Mouse (Mus musculus) hindbrain, embryonic 10.5 days (tissue): ENCODE results near the gene Cnot1. TPM values are rescaled to one million over a fixed set of nuclear protein-coding genes. Genes with fewer than 3 reads are reported as not detected.
A peak's percentile ranks its signal among the peaks of the same experiment; 100 is the strongest.
"Not testable (repeated sequence)": the region's sequence is repeated elsewhere in the genome, so short reads cannot be mapped to it uniquely, and the experiment has no call there.

Source experiments
- DNase-seq: peaks from one replicate; pipeline ENCODE4 v3.0.0-alpha.2; 2017; ENCODE audit warnings: low spot score
- H3K27ac ChIP-seq: fragments of 300-500 bp; sonication (generic); 2 replicates; pipeline ENCODE4 v1.5.1; 2016; ENCODE audit warnings: mild to moderate bottlenecking, moderate library complexity
- H3K27me3 ChIP-seq: fragments of 300-500 bp; sonication (generic); 2 replicates; pipeline ENCODE4 v1.6.1; 2016; ENCODE audit warnings: mild to moderate bottlenecking; ENCODE audit not compliant: poor library complexity, insufficient read depth, severe bottlenecking
- H3K36me3 ChIP-seq: fragments of 300-500 bp; sonication (generic); 2 replicates; pipeline ENCODE4 v1.6.1; 2016; ENCODE audit warnings: mild to moderate bottlenecking, moderate library complexity
- H3K4me1 ChIP-seq: fragments of 300-500 bp; sonication (generic); replicated peaks from 2 replicates; pipeline ENCODE4 v1.6.1; 2016; ENCODE audit warnings: mild to moderate bottlenecking
- H3K4me3 ChIP-seq: fragments of 300-500 bp; sonication (generic); 2 replicates; pipeline ENCODE4 v1.5.1; 2016; ENCODE audit warnings: mild to moderate bottlenecking, moderate library complexity
- H3K9me3 ChIP-seq: fragments of 300-500 bp; sonication (generic); 2 replicates; pipeline ENCODE4 v1.6.1; 2016; ENCODE audit warnings: mild to moderate bottlenecking, moderate library complexity
- WGBS: fragments of 180-500 bp; shearing (Covaris S2); methylation state at CpG from one replicate; pipeline ENCODE4 v1.1.7; 2016; 5-methylcytosine and 5-hydroxymethylcytosine counted together
- polyA plus RNA-seq: library from polyadenylated mRNA; unstranded; fragments of >200 nt; fragmentation: Nextera tagmentation; extraction: Ambion mirVana; gene quantifications from 2 replicates; pipeline ENCODE4 v1.2.1, GENCODE M21; 2016

The Cnot1 gene
- polyA plus RNA-seq, 1 experiment from 2014 or later, result 77.3 TPM

GRCm38 (mm10) chr8:95807861-95808260, 597 bp upstream of the Cnot1 start:
- Histone ChIP-seq H3K27me3 (no peaks in the 10 kb centered on the region), H3K36me3 (peaks cover 19% of the 10 kb centered on the region), H3K27ac (peak overlapping the region; percentile 98), H3K4me3 (peak overlapping the region; percentile 100), H3K4me1 (peaks cover 23% of the 10 kb centered on the region), H3K9me3 (no peaks in the 10 kb centered on the region)
- peak; percentile 92 for DNase-seq
- under 1% methylated on average over 20 of the region's 20 CpGs for WGBS

- Histone ChIP-seq H3K4me3 (peak overlapping the region; percentile 100), H3K27me3 (no peaks in the 10 kb centered on the region), H3K36me3 (peaks cover 31% of the 10 kb centered on the region), H3K9me3 (no peaks in the 10 kb centered on the region), H3K4me1 (peaks cover 23% of the 10 kb centered on the region), H3K27ac (peak overlapping the region; percentile 98)
- WGBS, result under 1% methylated on average over 69 of the region's 69 CpGs
- no peak for DNase-seq
These were observed 638 bp downstream of the Cnot1 start for GRCm38 (mm10) chr8:95806461-95807191.

DNA sequence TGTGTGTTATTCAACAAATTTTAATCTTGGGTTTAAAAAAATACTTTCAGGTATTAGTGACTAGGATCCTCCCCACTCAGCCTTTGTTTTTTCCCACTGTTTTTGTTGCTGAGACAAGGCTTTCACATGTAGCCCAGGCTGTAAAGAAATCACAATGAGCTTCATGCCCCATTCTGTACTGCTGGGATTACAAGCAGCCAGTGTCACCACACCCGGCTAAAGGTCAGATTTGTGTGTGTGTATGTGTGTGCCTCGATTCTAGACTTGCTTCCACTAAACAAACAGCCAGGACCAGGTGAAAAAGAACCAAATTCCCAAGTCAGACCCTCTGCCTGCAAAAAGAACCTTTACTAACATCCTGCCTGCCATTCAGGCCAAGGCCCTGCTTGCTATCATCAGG, 1.8 kb downstream of the Cnot1 start:
- WGBS, result 69% methylated on average over 2 of the region's 2 CpGs
- no peaks in the 10 kb centered on the region for H3K27me3 ChIP-seq
- H3K9me3 ChIP-seq, result no peaks in the 10 kb centered on the region
- H3K36me3 ChIP-seq, result peaks cover 42% of the 10 kb centered on the region
- no peak overlapping the region for H3K27ac ChIP-seq
- peaks cover 23% of the 10 kb centered on the region for H3K4me1 ChIP-seq
- H3K4me3 ChIP-seq, result peak overlapping the region; percentile 100
- no peak for DNase-seq

- Histone ChIP-seq H3K4me3 (no peak overlapping the region), H3K27ac (no peak overlapping the region), H3K4me1 (peaks cover 19% of the 10 kb centered on the region), H3K9me3 (no peaks in the 10 kb centered on the region), H3K36me3 (peaks cover 74% of the 10 kb centered on the region), H3K27me3 (no peaks in the 10 kb centered on the region)
- WGBS, result 92% methylated on average over 8 of the region's 8 CpGs
- no peak for DNase-seq
These were observed 5.0 kb downstream of the Cnot1 start for GRCm38 (mm10) chr8:95802231-95802630.

GRCm38 (mm10) chr8:95801476-95802064, 5.7 kb downstream of the Cnot1 start:
- WGBS, result 81% methylated on average over 1 of the region's 1 CpGs
- no peaks in the 10 kb centered on the region for H3K9me3 ChIP-seq
- H3K4me3 ChIP-seq, result no peak overlapping the region
- H3K27me3 ChIP-seq, result no peaks in the 10 kb centered on the region
- peaks cover 19% of the 10 kb centered on the region for H3K4me1 ChIP-seq
- H3K27ac ChIP-seq, result no peak overlapping the region
- no peak for DNase-seq
- peaks cover 80% of the 10 kb centered on the region for H3K36me3 ChIP-seq

GRCm38 (mm10) chr8:95800353-95800752, 6.9 kb downstream of the Cnot1 start:
- Histone ChIP-seq H3K36me3 (peaks cover 92% of the 10 kb centered on the region), H3K27me3 (no peaks in the 10 kb centered on the region), H3K4me1 (peaks cover 9% of the 10 kb centered on the region), H3K27ac (no peak overlapping the region), H3K4me3 (no peak overlapping the region), H3K9me3 (no peaks in the 10 kb centered on the region)
- DNase-seq, result no peak
- WGBS, result 92% methylated on average over 3 of the region's 3 CpGs

GRCm38 (mm10) chr8:95799891-95800290, 7.4 kb downstream of the Cnot1 start:
- Histone ChIP-seq H3K4me1 (peaks cover 4% of the 10 kb centered on the region), H3K27ac (no peak overlapping the region), H3K4me3 (no peak overlapping the region), H3K27me3 (no peaks in the 10 kb centered on the region), H3K9me3 (no peaks in the 10 kb centered on the region), H3K36me3 (peaks cover 87% of the 10 kb centered on the region)
- WGBS, result 90% methylated on average over 1 of the region's 1 CpGs
- DNase-seq, result no peak

DNA sequence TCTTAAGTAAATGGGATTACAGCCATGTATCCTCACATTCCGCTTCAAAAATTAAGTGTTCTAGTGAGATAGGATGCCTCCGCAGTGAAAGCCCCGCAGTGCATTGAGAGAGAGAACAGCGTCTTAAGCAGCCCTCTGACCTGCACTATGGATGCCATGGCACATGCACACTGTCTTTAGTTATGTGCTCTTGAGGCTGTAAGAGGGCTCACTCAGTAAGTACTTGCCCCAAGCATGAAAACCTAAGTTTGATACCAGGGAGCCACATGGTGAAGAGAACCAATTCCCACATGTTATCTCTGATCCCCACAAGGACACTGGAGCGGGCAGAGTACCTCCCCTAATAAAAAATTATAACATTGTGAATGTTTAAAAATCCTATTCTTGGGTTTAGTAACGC, 8.1 kb downstream of the Cnot1 start:
- no peaks in the 10 kb centered on the region for H3K9me3 ChIP-seq
- H3K36me3 ChIP-seq, result peaks cover 82% of the 10 kb centered on the region
- no peaks in the 10 kb centered on the region for H3K4me1 ChIP-seq
- no peak overlapping the region for H3K4me3 ChIP-seq
- no peaks in the 10 kb centered on the region for H3K27me3 ChIP-seq
- no peak overlapping the region for H3K27ac ChIP-seq
- WGBS, result 98% methylated on average over 6 of the region's 6 CpGs
- DNase-seq, result no peak

GRCm38 (mm10) chr8:95795333-95796061, 11.8 kb downstream of the Cnot1 start:
- not testable (repeated sequence) for DNase-seq

DNA sequence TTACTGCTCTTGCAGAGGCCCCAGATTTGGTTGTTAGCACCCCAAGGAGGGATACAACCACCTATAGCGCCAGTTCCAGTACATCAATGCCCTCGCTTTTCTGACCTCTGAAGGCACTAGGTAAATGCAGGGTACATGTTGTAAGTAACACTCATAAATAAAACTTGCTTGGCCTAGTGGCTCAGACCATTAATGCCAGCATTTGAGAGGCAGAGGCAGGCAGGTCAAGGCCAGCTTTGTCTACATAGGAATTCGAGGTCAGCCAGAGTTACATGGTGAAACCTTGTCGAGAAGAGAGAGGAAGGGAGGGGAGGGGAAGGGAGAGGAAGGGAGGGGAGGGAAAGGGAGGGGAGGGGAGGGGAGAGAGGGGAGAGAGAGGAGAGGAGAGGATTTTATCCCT, 21.7 kb downstream of the Cnot1 start:
- Histone ChIP-seq H3K4me3 (no peak overlapping the region), H3K9me3 (no peaks in the 10 kb centered on the region), H3K4me1 (no peaks in the 10 kb centered on the region), H3K27me3 (no peaks in the 10 kb centered on the region), H3K27ac (no peak overlapping the region), H3K36me3 (peaks cover 100% of the 10 kb centered on the region)
- 95% methylated on average over 3 of the region's 4 CpGs for WGBS
- DNase-seq, result no peak

More at GRCm38 (mm10) chr8:95795333-95796061, 11.8 kb downstream of the Cnot1 start:
- not testable (repeated sequence) for H3K4me3 ChIP-seq, H3K27ac ChIP-seq, H3K4me1 ChIP-seq, H3K27me3 ChIP-seq, H3K9me3 ChIP-seq
- H3K36me3 ChIP-seq, result peaks cover 83% of the 10 kb centered on the region
- WGBS, result 92% methylated on average over 5 of the region's 5 CpGs

DNA sequence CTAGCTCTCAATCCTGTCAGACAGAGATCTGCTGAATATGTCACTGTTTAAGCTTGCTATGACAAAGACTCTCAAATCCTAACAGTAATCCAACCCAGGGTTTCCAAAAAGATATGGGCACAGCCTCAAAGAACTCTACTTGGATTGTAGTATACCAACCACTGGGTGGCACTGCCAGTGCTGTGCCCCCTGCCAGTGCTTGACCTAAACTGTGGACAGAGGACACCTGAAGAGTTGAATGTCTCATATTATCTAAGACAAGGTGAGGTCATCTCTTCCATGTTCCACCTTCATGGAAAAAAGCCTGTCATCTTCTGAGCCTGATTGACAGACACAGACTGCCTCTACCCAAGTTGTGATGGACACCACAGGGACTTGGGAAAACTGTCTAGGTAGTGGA, 24.6 kb downstream of the Cnot1 start:
- DNase-seq, result no peak
- Histone ChIP-seq H3K27me3 (no peaks in the 10 kb centered on the region), H3K4me3 (no peak overlapping the region), H3K4me1 (no peaks in the 10 kb centered on the region), H3K9me3 (0 out of 2 replicates have a peak, but pooled peaks cover 3% of the 10 kb centered on the region), H3K27ac (no peak overlapping the region), H3K36me3 (peaks cover 100% of the 10 kb centered on the region)

GRCm38 (mm10) chr8:95781775-95782174, 25.5 kb downstream of the Cnot1 start:
- Histone ChIP-seq H3K9me3 (0 out of 2 replicates have a peak, but pooled peaks cover 3% of the 10 kb centered on the region), H3K36me3 (peaks cover 98% of the 10 kb centered on the region), H3K27ac (no peak overlapping the region), H3K4me3 (no peak overlapping the region), H3K4me1 (no peaks in the 10 kb centered on the region), H3K27me3 (no peaks in the 10 kb centered on the region)
- WGBS, result 97% methylated on average over 2 of the region's 2 CpGs
- no peak for DNase-seq

GRCm38 (mm10) chr8:95781085-95781484, 26.2 kb downstream of the Cnot1 start:
- Histone ChIP-seq H3K27me3 (no peaks in the 10 kb centered on the region), H3K9me3 (0 out of 2 replicates have a peak, but pooled peaks cover 3% of the 10 kb centered on the region), H3K36me3 (peaks cover 98% of the 10 kb centered on the region), H3K4me3 (no peak overlapping the region), H3K4me1 (no peaks in the 10 kb centered on the region), H3K27ac (no peak overlapping the region)
- DNase-seq, result no peak
- 95% methylated on average over 3 of the region's 3 CpGs for WGBS
